Mouse (Mus musculus): Measurements from ENCODE around the gene Ikbip. TPM values are rescaled to one million over a fixed set of nuclear protein-coding genes. Genes with fewer than 3 reads are reported as not detected.

Gene Ikbip
- total and polyA plus RNA-seq, 3 experiments = 9.9 to 12.3 TPM; not detected in 1

DNA sequence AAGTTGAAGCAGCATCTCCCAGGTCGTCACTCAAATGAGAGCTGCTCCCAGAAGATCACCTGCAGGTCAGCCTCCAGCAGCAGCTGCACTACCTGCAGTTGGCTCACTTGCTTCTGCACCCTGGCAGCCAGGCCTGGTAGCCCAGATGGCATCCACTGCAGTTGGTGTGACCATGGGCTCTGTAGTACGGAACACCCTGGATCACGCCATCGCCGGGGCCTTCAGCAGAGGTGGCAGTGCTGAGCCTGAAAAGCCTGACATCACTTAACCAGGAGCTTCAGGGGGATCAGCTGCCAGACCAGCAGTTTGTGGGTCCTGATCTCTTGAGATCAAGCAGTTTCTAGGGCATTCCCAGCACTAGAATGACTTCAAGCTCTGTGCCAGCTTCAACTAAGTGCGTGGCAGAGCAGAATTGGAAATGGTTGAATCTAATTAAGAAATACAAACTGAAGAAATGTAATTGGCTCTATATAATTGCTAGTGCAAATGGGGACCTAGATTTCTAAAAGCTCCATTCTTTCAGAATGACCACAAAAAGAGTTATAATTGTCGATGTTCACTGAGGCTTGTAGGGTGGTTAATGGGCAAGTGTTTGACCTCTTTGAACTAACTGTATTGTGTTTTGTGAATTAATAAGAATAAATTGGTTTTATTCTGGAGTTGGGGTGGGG is 52.7 kb downstream of the Ikbip start:
- no peak overlapping the region for H3K4me3 ChIP-seq (ENCODE audit: control insufficient read depth in 1 of 2, insufficient read depth in 1 of 2, low read depth in 2 of 2, low read length in 2 of 2)
- no peaks in the 10 kb centered on the region for H3K27me3 ChIP-seq (ENCODE audit: control insufficient read depth in 1 of 2, insufficient read depth in 2 of 2, low read length in 2 of 2)
- H3K9me3 ChIP-seq (replicated peaks; ENCODE audit: insufficient read depth, low read length) = no peaks in the 10 kb centered on the region
- H3K9ac ChIP-seq (ENCODE audit: control insufficient read depth, low read depth, low read length, poor library complexity, severe bottlenecking) = no peak overlapping the region
- H3K36me3 ChIP-seq (ENCODE audit: control insufficient read depth in 1 of 2, insufficient read depth in 2 of 2, low read length in 2 of 2) = peaks cover 0 to 4% of the 10 kb centered on the region in 2 experiments; a peak in 1 of 4 replicates
- H3K27ac ChIP-seq (ENCODE audit: control insufficient read depth, low read depth, low read length) = no peak overlapping the region
- no peaks in the 10 kb centered on the region; the same call in 1 of the 2 replicates for H3K79me2 ChIP-seq (ENCODE audit: control insufficient read depth, insufficient read depth, low read length, poor library complexity)
- no peak for DNase-seq (ENCODE audit: low read depth, low spot score)
- TF ChIP-seq USF2 (IDR thresholded peaks at IDR 0.05; ENCODE audit: borderline replicate concordance in 1 of 2, insufficient read depth in 1 of 2, low read depth in 1 of 2, low read length in 2 of 2) = no peak
- no peak for TF ChIP-seq POLR2A (IDR thresholded peaks at IDR 0.05; ENCODE audit: control insufficient read depth in 1 of 2, insufficient read depth in 1 of 2, low read depth in 1 of 2, low read length in 2 of 2, poor library complexity in 1 of 2)
- no peak for TF ChIP-seq ELF1 (IDR thresholded peaks at IDR 0.05; ENCODE audit: low read depth, low read length)
- TF ChIP-seq MAX (IDR thresholded peaks at IDR 0.05; ENCODE audit: low read length) = no peak
- no peak for TF ChIP-seq RCOR1 (IDR thresholded peaks at IDR 0.05; ENCODE audit: low read depth, low read length)
- no peak for TF ChIP-seq MXI1 (IDR thresholded peaks at IDR 0.05; ENCODE audit: low read depth, low read length)
- no peak for TF ChIP-seq MAFK (IDR thresholded peaks at IDR 0.05; ENCODE audit: borderline replicate concordance, low read depth, low read length)
- H3K4me1 ChIP-seq (ENCODE audit: control insufficient read depth in 1 of 2, insufficient read depth in 2 of 2, low read length in 2 of 2) = peaks cover 0 to 4% of the 10 kb centered on the region in 2 experiments; a peak in 1 of 4 replicates

DNA sequence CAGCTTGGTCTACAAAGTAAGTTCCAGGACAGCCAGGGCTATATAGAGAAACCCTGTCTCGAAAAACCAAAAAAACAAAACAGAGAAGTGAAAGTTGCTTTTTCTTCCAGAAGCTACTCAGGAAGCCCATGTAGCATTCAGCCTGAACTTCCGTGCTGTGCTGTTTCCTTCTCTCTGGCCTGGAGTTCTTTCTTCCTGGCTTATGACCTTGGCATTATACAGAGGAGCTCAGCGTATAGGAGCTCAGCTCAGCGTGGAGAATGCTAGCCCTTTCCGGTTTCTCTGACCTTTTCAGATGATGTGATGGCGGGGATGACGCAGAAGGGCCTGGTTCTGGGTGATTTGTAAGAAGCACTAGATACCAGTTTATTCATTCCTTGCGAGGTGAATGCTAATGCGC is 54.7 kb downstream of the Ikbip start:
- TF ChIP-seq JUND (IDR thresholded peaks at IDR 0.05; ENCODE audit: low read depth, low read length) (no peak), CHD2 (IDR thresholded peaks at IDR 0.05; ENCODE audit: low read length) (no peak), MAX (IDR thresholded peaks at IDR 0.05; ENCODE audit: low read length) (no peak), MYC (IDR thresholded peaks at IDR 0.05; ENCODE audit: low read depth, low read length) (no peak), KAT2A (conservative IDR thresholded peaks at IDR 0.05; ENCODE audit: low read depth, low read length) (no peak), HCFC1 (IDR thresholded peaks at IDR 0.05; ENCODE audit: low read depth, low read length) (no peak), MAFK (IDR thresholded peaks at IDR 0.05; ENCODE audit: borderline replicate concordance, low read depth, low read length) (no peak), SMC3 (IDR thresholded peaks at IDR 0.05; ENCODE audit: low read depth, low read length) (no peak)
- H3K9me3 ChIP-seq (replicated peaks; ENCODE audit: insufficient read depth, low read length) = no peaks in the 10 kb centered on the region
- H3K79me2 ChIP-seq (ENCODE audit: control insufficient read depth, insufficient read depth, low read length, poor library complexity) = no peaks in the 10 kb centered on the region; the same call in 1 of the 2 replicates
- DNase-seq (ENCODE audit: low read depth, low spot score) = no peak
- no peak overlapping the region for H3K9ac ChIP-seq (ENCODE audit: control insufficient read depth, low read depth, low read length, poor library complexity, severe bottlenecking)
- peaks cover 0 to 7% of the 10 kb centered on the region in 2 experiments; a peak in 1 of 4 replicates for H3K4me1 ChIP-seq (ENCODE audit: control insufficient read depth in 1 of 2, insufficient read depth in 2 of 2, low read length in 2 of 2)
- no peaks in the 10 kb centered on the region for H3K27me3 ChIP-seq (ENCODE audit: control insufficient read depth in 1 of 2, insufficient read depth in 2 of 2, low read length in 2 of 2)
- H3K36me3 ChIP-seq (ENCODE audit: control insufficient read depth in 1 of 2, insufficient read depth in 2 of 2, low read length in 2 of 2) = peaks cover 0 to 4% of the 10 kb centered on the region in 2 experiments; a peak in 1 of 4 replicates
- no peak overlapping the region for H3K4me3 ChIP-seq (ENCODE audit: control insufficient read depth in 1 of 2, insufficient read depth in 1 of 2, low read depth in 2 of 2, low read length in 2 of 2)
- peak overlapping the region; percentile 22; the same call in 1 of the 2 replicates for H3K27ac ChIP-seq (ENCODE audit: control insufficient read depth, low read depth, low read length)

DNA sequence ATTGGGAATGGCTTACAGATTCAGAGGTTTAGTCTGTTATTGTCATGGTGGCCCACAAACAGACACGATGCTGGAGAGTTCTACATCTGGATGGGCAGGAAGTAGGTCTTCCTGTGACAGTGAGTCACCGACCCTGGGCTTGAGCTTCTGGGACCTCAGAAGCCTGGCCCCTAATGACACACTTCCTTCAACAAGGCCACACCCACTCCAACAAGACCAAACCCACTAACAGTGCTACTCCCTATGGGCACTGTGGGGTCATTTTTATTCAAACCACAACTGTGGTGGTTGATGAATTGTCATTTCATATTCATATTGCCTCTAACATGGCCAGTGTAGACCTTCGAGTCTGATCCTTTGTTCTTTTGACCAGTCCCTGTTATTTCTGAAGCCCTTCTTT is 55.6 kb downstream of the Ikbip start:
- Histone ChIP-seq H3K79me2 (ENCODE audit: control insufficient read depth, insufficient read depth, low read length, poor library complexity) (no peaks in the 10 kb centered on the region; the same call in 1 of the 2 replicates), H3K4me1 (ENCODE audit: control insufficient read depth in 1 of 2, insufficient read depth in 2 of 2, low read length in 2 of 2) (peaks cover 0 to 7% of the 10 kb centered on the region in 2 experiments; a peak in 1 of 4 replicates), H3K27me3 (ENCODE audit: control insufficient read depth in 1 of 2, insufficient read depth in 2 of 2, low read length in 2 of 2) (no peaks in the 10 kb centered on the region), H3K36me3 (ENCODE audit: control insufficient read depth in 1 of 2, insufficient read depth in 2 of 2, low read length in 2 of 2) (peaks cover 0 to 4% of the 10 kb centered on the region in 2 experiments; a peak in 1 of 4 replicates), H3K4me3 (ENCODE audit: control insufficient read depth in 1 of 2, insufficient read depth in 1 of 2, low read depth in 2 of 2, low read length in 2 of 2) (peak overlapping the region; percentile 40 to 44), H3K9me3 (replicated peaks; ENCODE audit: insufficient read depth, low read length) (no peaks in the 10 kb centered on the region), H3K27ac (ENCODE audit: control insufficient read depth, low read depth, low read length) (peak overlapping the region; percentile 78), H3K9ac (ENCODE audit: control insufficient read depth, low read depth, low read length, poor library complexity, severe bottlenecking) (peak overlapping the region; percentile 50)
- TF ChIP-seq MYC (IDR thresholded peaks at IDR 0.05; ENCODE audit: low read depth, low read length) = peak; percentile 61; the same call in 1 of the 2 replicates
- TF ChIP-seq EP300 (IDR thresholded peaks at IDR 0.05; ENCODE audit: low read depth in 1 of 2, low read length in 2 of 2) = no peak
- TF ChIP-seq POLR2A (IDR thresholded peaks at IDR 0.05; ENCODE audit: control insufficient read depth in 1 of 2, insufficient read depth in 1 of 2, low read depth in 1 of 2, low read length in 2 of 2, poor library complexity in 1 of 2) = peak; percentile 32 to 75; a peak in 3 of 4 replicates
- TF ChIP-seq MYB (IDR thresholded peaks at IDR 0.05; ENCODE audit: low read depth, low read length) = no peak
- TF ChIP-seq NELFE (IDR thresholded peaks at IDR 0.05; ENCODE audit: low read depth, low read length) = peak; percentile 59; the same call in 1 of the 2 replicates
- no peak for TF ChIP-seq BHLHE40 (IDR thresholded peaks at IDR 0.05; ENCODE audit: borderline replicate concordance, low read depth, low read length)
- TF ChIP-seq JUND (IDR thresholded peaks at IDR 0.05; ENCODE audit: low read depth, low read length) = peak; percentile 70; the same call in 1 of the 2 replicates
- TF ChIP-seq ELF1 (IDR thresholded peaks at IDR 0.05; ENCODE audit: low read depth, low read length) = no peak
- 0 out of 2 replicates have a peak, but pooled peaks have one; percentile 27 for TF ChIP-seq ETS1 (IDR thresholded peaks at IDR 0.05; ENCODE audit: low read depth, low read length)
- TF ChIP-seq TBP (IDR thresholded peaks at IDR 0.05; ENCODE audit: low read depth, low read length) = peak; percentile 60
- TF ChIP-seq SIN3A (IDR thresholded peaks at IDR 0.05; ENCODE audit: low read length) = peak; percentile 25
- no peak for TF ChIP-seq ZC3H11A (IDR thresholded peaks at IDR 0.05; ENCODE audit: low read depth, low read length)
- TF ChIP-seq GABPA (IDR thresholded peaks at IDR 0.05; ENCODE audit: low read depth, low read length) = no peak
- DNase-seq (ENCODE audit: low read depth, low spot score) = peak; percentile 95
